Mouse (Mus musculus): ENCODE results near the gene Grid2ip.
"Not testable (repeated sequence)": the region's sequence is repeated elsewhere in the genome, so short reads cannot be mapped to it uniquely, and the experiment has no call there.

Grid2ip gene

DNA sequence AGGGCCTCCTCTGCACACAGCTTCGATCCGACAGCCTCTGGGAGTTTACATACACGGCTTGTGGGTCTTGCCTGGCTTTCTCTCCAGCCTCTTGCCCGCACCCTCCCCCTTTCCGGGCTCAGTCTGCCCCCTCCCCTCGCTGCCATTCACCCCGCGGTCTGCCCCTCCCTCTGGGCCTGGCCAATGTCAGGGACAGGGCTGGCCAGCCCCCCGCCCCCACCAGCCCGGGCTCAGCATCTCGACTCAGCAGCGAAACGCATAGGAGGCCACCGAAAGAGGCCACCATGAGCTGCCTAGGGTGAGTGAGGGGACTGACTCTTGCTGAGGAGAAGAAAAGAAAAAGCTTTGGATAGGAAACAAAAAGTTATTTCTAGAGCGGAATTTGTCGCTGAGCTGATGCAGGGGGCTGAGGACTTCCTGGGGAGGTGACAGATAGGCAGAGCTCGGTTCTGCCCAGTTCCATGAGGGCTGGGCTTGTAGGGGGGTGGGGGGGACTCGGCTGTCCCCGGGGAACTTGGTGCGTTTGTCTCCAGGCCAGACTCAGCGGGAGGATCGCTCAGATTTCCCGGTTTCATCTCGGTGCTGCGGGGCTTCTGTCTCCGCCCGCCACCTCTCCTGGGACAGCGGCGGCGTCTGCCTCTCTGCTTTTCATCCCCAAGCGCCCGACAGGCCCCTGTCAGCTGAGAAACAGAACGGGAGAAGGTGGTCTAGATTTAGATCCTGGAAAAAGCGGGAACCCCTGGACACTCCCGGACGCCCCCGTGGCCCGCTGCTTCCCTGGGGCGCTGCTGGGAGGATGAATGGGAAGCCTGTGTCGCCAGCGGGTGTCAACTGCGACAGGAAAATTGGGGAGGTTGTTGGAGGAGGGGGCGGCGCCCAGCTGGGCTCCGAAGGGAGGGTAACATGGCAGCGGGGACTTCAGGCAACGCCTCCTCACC is 6.8 kb downstream of the Grid2ip start:
- no peak for DNase-seq (ENCODE audit: low read depth, low spot score)

DNA sequence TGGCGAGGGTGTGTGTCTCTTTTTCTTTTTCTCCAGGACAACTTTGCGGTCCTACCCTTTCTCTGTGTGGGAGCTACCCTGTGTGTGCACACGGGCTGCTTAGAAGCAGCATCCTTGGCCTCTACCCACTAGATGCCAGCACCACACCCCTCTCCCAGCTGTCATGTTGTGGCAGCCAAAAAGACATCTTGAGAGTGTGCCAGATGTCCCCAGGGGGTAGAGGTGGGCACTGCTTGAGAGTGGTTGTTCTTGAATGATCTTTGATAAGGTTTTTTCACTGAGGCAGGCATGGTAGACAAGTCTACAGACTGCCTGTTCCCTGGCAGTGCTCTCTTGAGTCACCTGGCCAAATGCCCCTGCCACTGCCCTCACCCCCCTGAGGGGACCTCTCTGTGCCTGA is 10.8 kb downstream of the Grid2ip start:
- DNase-seq (ENCODE audit: low read depth, low spot score) = no peak

DNA sequence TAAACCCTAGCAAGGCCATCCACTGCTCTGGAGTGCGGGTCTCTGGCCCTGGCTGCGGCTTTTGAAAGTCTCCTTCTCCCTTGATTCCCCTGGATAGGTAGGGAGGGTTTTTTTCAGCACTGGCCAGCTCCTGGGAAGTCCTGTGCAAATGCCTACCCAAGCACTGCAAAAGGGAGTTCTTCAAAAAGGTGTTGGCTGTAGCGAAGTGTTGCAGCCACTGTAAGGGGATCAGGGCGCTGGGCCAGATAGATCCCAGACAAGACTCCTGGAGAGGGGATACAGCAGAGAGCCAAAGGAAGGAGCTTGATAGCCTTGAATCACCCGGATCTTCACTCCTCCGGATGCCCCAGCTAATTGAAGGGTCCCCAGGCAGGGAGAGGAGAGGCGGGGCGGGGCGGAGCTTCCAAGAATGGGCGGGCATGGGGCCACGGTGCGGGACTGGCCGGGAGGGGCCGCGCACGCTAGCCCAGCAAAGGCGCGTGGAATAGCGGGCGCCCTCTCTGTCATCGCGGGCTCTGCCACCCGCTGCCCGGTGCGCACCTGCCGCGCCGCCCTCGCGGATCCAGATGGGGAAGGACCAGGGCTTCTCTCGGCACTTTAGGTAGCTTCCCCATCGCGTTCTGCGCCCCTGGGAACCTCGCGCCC is 12.6 kb downstream of the Grid2ip start:
- DNase-seq (ENCODE audit: low read depth, low spot score) = peak; percentile 72

DNA sequence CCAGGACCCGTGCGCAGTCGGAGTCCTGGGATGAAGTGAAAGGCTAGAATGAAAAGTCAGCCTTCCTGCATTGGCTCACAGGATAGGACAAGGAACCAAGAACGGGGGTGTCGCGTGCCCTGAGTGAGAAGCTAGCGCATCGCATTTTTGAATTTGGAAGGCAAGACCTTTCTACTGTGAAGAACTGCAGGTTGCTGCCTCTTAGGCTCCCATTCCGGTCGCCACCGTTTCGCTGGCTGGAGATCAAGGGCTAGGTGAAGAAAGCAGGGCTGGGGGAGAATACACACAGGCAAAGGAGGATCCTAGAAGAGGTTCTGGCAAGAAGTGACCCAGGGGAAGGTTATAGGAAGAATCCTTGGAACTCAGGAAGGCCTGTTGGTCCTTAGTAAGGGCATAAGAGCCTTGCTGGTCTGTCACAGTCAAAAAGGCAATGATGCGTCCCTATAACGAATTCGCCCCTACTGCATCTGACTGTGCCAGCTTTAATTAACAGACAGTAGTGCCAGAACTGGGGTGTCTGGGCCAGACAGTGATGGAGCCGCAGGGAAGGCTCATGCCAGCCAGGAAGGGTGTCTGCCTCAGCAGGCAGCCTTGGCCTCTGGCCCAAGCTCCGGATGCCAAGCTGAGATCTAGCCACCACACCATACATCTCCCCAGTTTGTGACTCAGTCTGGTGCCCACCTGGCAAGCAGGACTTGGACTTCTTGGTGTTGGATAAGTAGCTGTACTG is 13.4 kb downstream of the Grid2ip start:
- no peak for DNase-seq (ENCODE audit: low read depth, low spot score)

DNA sequence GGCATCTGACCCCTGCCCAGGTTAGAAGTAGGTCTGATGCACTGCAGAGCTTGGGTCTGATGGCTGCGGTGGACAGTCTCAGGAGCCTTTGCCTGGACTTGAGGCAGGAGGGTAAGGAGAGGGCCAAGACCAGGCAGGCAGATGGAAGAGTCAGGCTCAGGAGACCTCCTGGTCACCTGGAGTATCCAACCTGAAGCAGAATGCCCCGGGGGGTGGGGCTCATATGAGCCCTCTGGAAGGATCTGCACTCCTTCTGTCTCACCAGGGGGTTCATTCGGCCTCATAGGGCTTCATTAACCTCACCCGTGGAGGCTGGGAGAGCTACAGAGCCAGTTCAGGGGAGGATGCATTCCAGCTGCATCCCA is 14.0 kb downstream of the Grid2ip start:
- no peak for DNase-seq (ENCODE audit: low read depth, low spot score)

- peak; percentile 84 for DNase-seq (ENCODE audit: low read depth, low spot score)
Observed at GRCm38 (mm10) chr5:143372818-143373217, 15.7 kb downstream of the Grid2ip start.

DNA sequence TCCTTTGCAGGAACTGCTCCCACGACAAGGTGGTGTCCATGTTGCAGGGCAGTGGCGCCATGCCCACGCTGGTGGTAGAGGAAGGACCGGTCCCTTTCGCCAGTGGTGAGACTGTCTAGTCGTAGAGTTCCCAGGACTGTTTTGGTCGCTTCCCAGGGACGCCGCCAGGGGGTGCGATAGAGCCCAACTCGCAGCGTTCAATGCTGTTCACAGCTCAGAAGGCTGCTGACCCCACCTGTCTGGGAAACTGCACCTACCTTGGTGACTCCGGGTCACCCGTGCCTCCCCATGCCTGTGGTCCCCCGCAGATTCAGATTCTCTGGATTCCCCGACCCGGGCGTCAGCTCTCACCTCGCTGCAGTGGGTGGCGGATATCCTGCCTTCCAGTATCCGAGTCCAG is 18.1 kb downstream of the Grid2ip start:
- peak; percentile 80 for DNase-seq (ENCODE audit: low read depth, low spot score)

GRCm38 (mm10) chr5:143376156-143376555 is 19.0 kb downstream of the Grid2ip start:
- DNase-seq (ENCODE audit: low read depth, low spot score) = peak; percentile 70

GRCm38 (mm10) chr5:143386797-143387621 is 29.9 kb downstream of the Grid2ip start:
- peak; percentile 87 for DNase-seq (ENCODE audit: low read depth, low spot score)

GRCm38 (mm10) chr5:143394184-143394583 is 37.0 kb downstream of the Grid2ip start:
- DNase-seq (ENCODE audit: low read depth, low spot score) = peak; percentile 62

DNA sequence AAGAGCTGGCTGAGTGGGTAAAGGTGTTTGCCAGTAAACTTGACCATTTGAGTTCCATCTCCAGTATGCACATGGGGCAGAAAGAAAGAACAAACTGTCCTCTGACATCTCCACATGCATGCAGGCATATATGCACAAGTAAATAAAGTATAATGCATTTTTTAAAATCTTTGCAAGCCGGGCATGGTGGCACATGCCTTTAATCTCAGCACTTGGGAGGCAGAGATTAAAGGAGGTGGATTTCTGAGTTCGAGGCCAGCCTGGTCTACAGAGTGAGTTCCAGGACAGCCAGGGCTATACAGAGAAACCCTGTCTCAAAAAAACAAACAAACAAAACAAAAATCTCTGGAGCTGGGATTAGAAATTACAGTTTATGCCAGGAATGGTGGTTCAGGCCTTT is 37.8 kb downstream of the Grid2ip start:
- not testable (repeated sequence) for DNase-seq (ENCODE audit: low read depth, low spot score)

DNA sequence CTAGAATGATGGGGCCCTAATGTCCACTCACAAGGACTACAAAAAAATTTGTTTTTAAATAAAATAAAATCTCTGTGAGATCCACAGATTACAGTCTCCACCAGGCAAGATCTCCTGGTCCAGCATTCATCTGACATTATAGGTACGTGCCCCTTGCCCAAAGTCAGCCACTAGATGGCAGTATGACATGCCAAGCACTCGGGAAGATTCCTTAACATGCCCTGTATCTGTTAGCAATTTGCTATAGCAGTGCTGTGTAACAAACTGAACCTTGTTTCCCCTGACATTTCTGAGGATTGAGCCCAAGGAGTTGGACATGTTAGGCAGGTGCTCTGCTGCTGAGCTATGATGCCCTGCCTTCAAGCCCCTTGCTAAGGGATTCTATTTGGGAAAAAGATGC is 38.5 kb downstream of the Grid2ip start:
- peak; percentile 80 for DNase-seq (ENCODE audit: low read depth, low spot score)

- DNase-seq (ENCODE audit: low read depth, low spot score) = no peak
Observed at GRCm38 (mm10) chr5:143400501-143400900, 43.4 kb downstream of the Grid2ip start.

GRCm38 (mm10) chr5:143401556-143401955 is 44.4 kb downstream of the Grid2ip start:
- peak; percentile 48 for DNase-seq (ENCODE audit: low read depth, low spot score)

GRCm38 (mm10) chr5:143403221-143404147 is 46.3 kb downstream of the Grid2ip start, which contains the start of gene Kdelr2:
TSS of gene Kdelr2 (plus strand) at chr5:143403838.
- DNase-seq (ENCODE audit: low read depth, low spot score) = peak; percentile 90

GRCm38 (mm10) chr5:143404148-143404930 is 47.2 kb downstream of the Grid2ip start:
- DNase-seq (ENCODE audit: low read depth, low spot score) = no peak

GRCm38 (mm10) chr5:143405200-143405599 is 48.1 kb downstream of the Grid2ip start:
- DNase-seq (ENCODE audit: low read depth, low spot score) = no peak

GRCm38 (mm10) chr5:143406548-143406947 is 49.4 kb downstream of the Grid2ip start:
- DNase-seq (ENCODE audit: low read depth, low spot score) = no peak

- DNase-seq (ENCODE audit: low read depth, low spot score) = peak; percentile 23
Observed at GRCm38 (mm10) chr5:143409239-143409638, 52.1 kb downstream of the Grid2ip start.
